Mouse (Mus musculus): ENCODE measurements around the gene Rfx4. TPM values are rescaled to one million over a fixed set of nuclear protein-coding genes. Genes with fewer than 3 reads are reported as not detected.

The Rfx4 gene
- polyA plus RNA-seq, 1 experiment from 2014 or later: not detected

DNA sequence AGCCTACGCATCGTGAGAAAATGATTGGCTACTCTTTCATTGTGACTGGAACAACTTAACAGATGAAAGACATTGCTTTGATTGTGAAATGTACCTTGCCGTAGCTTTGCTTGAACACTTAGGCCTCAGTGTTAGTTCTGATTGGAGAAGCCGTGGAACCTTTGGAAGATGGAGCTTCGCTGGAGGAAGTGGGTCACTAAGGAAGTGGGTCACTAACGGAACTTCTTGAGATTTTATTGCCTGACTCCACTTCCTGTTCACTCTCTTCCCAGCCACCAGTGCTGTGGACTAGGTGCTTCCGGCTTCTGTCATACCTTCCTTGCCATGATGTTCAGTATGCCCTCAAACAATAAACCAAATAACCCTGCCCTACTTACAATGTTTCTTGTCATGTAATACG, 73.1 kb downstream of the Rfx4 start:
- no peak overlapping the region for H3K9ac ChIP-seq (replicated peaks; ENCODE audit: low read depth)
- no peak for DNase-seq (ENCODE audit: low spot score)
- H3K4me1 ChIP-seq (ENCODE audit: insufficient read depth, low read depth, low read length): no peaks in the 10 kb centered on the region
- H3K27me3 ChIP-seq (replicated peaks; ENCODE audit: insufficient read depth, low read length): no peaks in the 10 kb centered on the region
- no peak overlapping the region for H3K4me2 ChIP-seq (replicated peaks; ENCODE audit: low read depth, low read length)
- H3K27ac ChIP-seq (ENCODE audit: low read length): no peak overlapping the region
- TF ChIP-seq EP300 (IDR thresholded peaks at IDR 0.05) (no peak), CTCF (IDR thresholded peaks at IDR 0.05) (no peak)
- H3K9me3 ChIP-seq (ENCODE audit: low read length): no peaks in the 10 kb centered on the region
- no peak overlapping the region for H3K4me3 ChIP-seq (ENCODE audit: low read depth, low read length)
- 69% methylated on average over 8 of the region's 8 CpGs for WGBS
- H3K36me3 ChIP-seq (ENCODE audit: insufficient read depth, low read length): no peaks in the 10 kb centered on the region
- no peak for ATAC-seq

GRCm38 (mm10) chr10:84835596-84835995, 79.7 kb downstream of the Rfx4 start:
- H3K9me3 ChIP-seq (ENCODE audit: low read length): no peaks in the 10 kb centered on the region
- TF ChIP-seq EP300 (IDR thresholded peaks at IDR 0.05) (no peak), CTCF (IDR thresholded peaks at IDR 0.05) (no peak)

GRCm38 (mm10) chr10:84836104-84836503, 80.2 kb downstream of the Rfx4 start:
- Histone ChIP-seq H3K9ac (replicated peaks; ENCODE audit: low read depth) (no peak overlapping the region), H3K27me3 (replicated peaks; ENCODE audit: insufficient read depth, low read length) (no peaks in the 10 kb centered on the region), H3K36me3 (ENCODE audit: insufficient read depth, low read length) (no peaks in the 10 kb centered on the region), H3K27ac (ENCODE audit: low read length) (no peak overlapping the region), H3K9me3 (ENCODE audit: low read length) (no peaks in the 10 kb centered on the region), H3K4me1 (ENCODE audit: insufficient read depth, low read depth, low read length) (no peaks in the 10 kb centered on the region), H3K4me3 (ENCODE audit: low read depth, low read length) (no peak overlapping the region), H3K4me2 (replicated peaks; ENCODE audit: low read depth, low read length) (no peak overlapping the region)
- WGBS: 11% methylated on average over 4 of the region's 4 CpGs
- DNase-seq (ENCODE audit: low spot score) (peak; percentile 79), ATAC-seq (peak; percentile 55; the same call in 1 of the 2 replicates)
- TF ChIP-seq CTCF (IDR thresholded peaks at IDR 0.05) (peak; percentile 78), EP300 (IDR thresholded peaks at IDR 0.05) (no peak)

More at GRCm38 (mm10) chr10:84835596-84835995, 79.7 kb downstream of the Rfx4 start:
- H3K4me3 ChIP-seq (ENCODE audit: low read depth, low read length): no peak overlapping the region
- no peak overlapping the region for H3K4me2 ChIP-seq (replicated peaks; ENCODE audit: low read depth, low read length)
- 53% methylated on average over 6 of the region's 6 CpGs for WGBS
- H3K9ac ChIP-seq (replicated peaks; ENCODE audit: low read depth): no peak overlapping the region
- H3K27ac ChIP-seq (ENCODE audit: low read length): no peak overlapping the region
- 0 out of 2 replicates have a peak, but pooled peaks have one; percentile 5 for ATAC-seq
- no peaks in the 10 kb centered on the region for H3K36me3 ChIP-seq (ENCODE audit: insufficient read depth, low read length)
- H3K27me3 ChIP-seq (replicated peaks; ENCODE audit: insufficient read depth, low read length): no peaks in the 10 kb centered on the region
- H3K4me1 ChIP-seq (ENCODE audit: insufficient read depth, low read depth, low read length): no peaks in the 10 kb centered on the region
- no peak for DNase-seq (ENCODE audit: low spot score)

- H3K9ac ChIP-seq (replicated peaks; ENCODE audit: low read depth): no peak overlapping the region
- H3K36me3 ChIP-seq (ENCODE audit: insufficient read depth, low read length): no peaks in the 10 kb centered on the region
- H3K4me3 ChIP-seq (ENCODE audit: low read depth, low read length): no peak overlapping the region
- no peaks in the 10 kb centered on the region for H3K9me3 ChIP-seq (ENCODE audit: low read length)
- DNase-seq (ENCODE audit: low spot score) (no peak), ATAC-seq (no peak)
- no peaks in the 10 kb centered on the region for H3K4me1 ChIP-seq (ENCODE audit: insufficient read depth, low read depth, low read length)
- no peak for TF ChIP-seq CTCF (IDR thresholded peaks at IDR 0.05)
- no peak for TF ChIP-seq EP300 (IDR thresholded peaks at IDR 0.05)
- H3K4me2 ChIP-seq (replicated peaks; ENCODE audit: low read depth, low read length): no peak overlapping the region
- H3K27ac ChIP-seq (ENCODE audit: low read length): no peak overlapping the region
- H3K27me3 ChIP-seq (replicated peaks; ENCODE audit: insufficient read depth, low read length): no peaks in the 10 kb centered on the region
- WGBS: 79% methylated on average over 2 of the region's 2 CpGs
Observed at GRCm38 (mm10) chr10:84837355-84837754, 81.5 kb downstream of the Rfx4 start.

- H3K9me3 ChIP-seq (ENCODE audit: low read length): no peaks in the 10 kb centered on the region
Observed at GRCm38 (mm10) chr10:84838850-84839473, 83.1 kb downstream of the Rfx4 start.

GRCm38 (mm10) chr10:84846638-84847037, 90.8 kb downstream of the Rfx4 start:
- H3K4me1 ChIP-seq (ENCODE audit: insufficient read depth, low read depth, low read length): no peaks in the 10 kb centered on the region
- no peak overlapping the region for H3K27ac ChIP-seq (ENCODE audit: low read length)
- H3K9me3 ChIP-seq (ENCODE audit: low read length): no peaks in the 10 kb centered on the region
- no peaks in the 10 kb centered on the region for H3K27me3 ChIP-seq (replicated peaks; ENCODE audit: insufficient read depth, low read length)
- no peak overlapping the region for H3K4me3 ChIP-seq (ENCODE audit: low read depth, low read length)
- H3K36me3 ChIP-seq (ENCODE audit: insufficient read depth, low read length): no peaks in the 10 kb centered on the region
- WGBS: 43% methylated on average over 5 of the region's 5 CpGs
- peak; percentile 72 for ATAC-seq
- TF ChIP-seq EP300 (IDR thresholded peaks at IDR 0.05) (no peak), CTCF (IDR thresholded peaks at IDR 0.05) (no peak)
- DNase-seq (ENCODE audit: low spot score): peak; percentile 50
- H3K9ac ChIP-seq (replicated peaks; ENCODE audit: low read depth): no peak overlapping the region
- no peak overlapping the region for H3K4me2 ChIP-seq (replicated peaks; ENCODE audit: low read depth, low read length)

More at GRCm38 (mm10) chr10:84838850-84839473, 83.1 kb downstream of the Rfx4 start:
- no peak for DNase-seq (ENCODE audit: low spot score)
- Histone ChIP-seq H3K27me3 (replicated peaks; ENCODE audit: insufficient read depth, low read length) (no peaks in the 10 kb centered on the region), H3K9ac (replicated peaks; ENCODE audit: low read depth) (no peak overlapping the region), H3K4me1 (ENCODE audit: insufficient read depth, low read depth, low read length) (no peaks in the 10 kb centered on the region), H3K27ac (ENCODE audit: low read length) (no peak overlapping the region), H3K36me3 (ENCODE audit: insufficient read depth, low read length) (no peaks in the 10 kb centered on the region), H3K4me2 (replicated peaks; ENCODE audit: low read depth, low read length) (no peak overlapping the region), H3K4me3 (ENCODE audit: low read depth, low read length) (no peak overlapping the region)
- ATAC-seq: no peak
- TF ChIP-seq EP300 (IDR thresholded peaks at IDR 0.05): no peak
- TF ChIP-seq CTCF (IDR thresholded peaks at IDR 0.05): no peak
- 58% methylated on average over 7 of the region's 7 CpGs for WGBS
